Mouse (Mus musculus) midbrain, embryonic 15.5 days (tissue): ENCODE data around the gene Ms4a15. TPM values are rescaled to one million over a fixed set of nuclear protein-coding genes. Genes with fewer than 3 reads are reported as not detected.

ENCODE experiments used
- ATAC-seq: fragments of 200-750 bp; cut with Nextera tagmentation; replicated peaks from 2 replicates; pipeline ENCODE4 v1.8.0; 2017; ENCODE audit warnings: moderate TSS enrichment
- H3K27ac ChIP-seq: fragments of 300-500 bp; sonication (generic); 2 replicates; pipeline ENCODE4 v1.5.1; 2015; ENCODE audit warnings: mild to moderate bottlenecking, inconsistent platforms
- H3K27me3 ChIP-seq: fragments of 300-500 bp; sonication (generic); replicated peaks from 2 replicates; pipeline ENCODE4 v1.6.1; 2015; ENCODE audit warnings: inconsistent platforms
- H3K36me3 ChIP-seq: fragments of 300-500 bp; sonication (generic); replicated peaks from 2 replicates; pipeline ENCODE4 v1.6.1; 2015; ENCODE audit warnings: inconsistent platforms
- H3K4me1 ChIP-seq: fragments of 300-500 bp; sonication (generic); 2 replicates; pipeline ENCODE4 v1.6.1; 2015; ENCODE audit warnings: inconsistent platforms
- H3K4me2 ChIP-seq: fragments of 300-500 bp; sonication (generic); 2 replicates; pipeline ENCODE4 v1.6.1; 2015; ENCODE audit warnings: inconsistent platforms, mild to moderate bottlenecking, moderate library complexity
- H3K4me3 ChIP-seq: fragments of 300-500 bp; sonication (generic); 2 replicates; pipeline ENCODE4 v1.5.1; 2015; ENCODE audit warnings: mild to moderate bottlenecking, inconsistent platforms
- H3K9ac ChIP-seq: fragments of 300-500 bp; sonication (generic); 2 replicates; pipeline ENCODE4 v1.6.1; 2015; ENCODE audit warnings: mild to moderate bottlenecking, inconsistent platforms
- H3K9me3 ChIP-seq: fragments of 300-500 bp; sonication (generic); 2 replicates; pipeline ENCODE4 v1.6.1; 2016; ENCODE audit warnings: inconsistent platforms
- WGBS: fragments of 180-500 bp; shearing (Covaris S2); methylation state at CpG from one replicate; pipeline ENCODE4 v1.1.7; 2015; ENCODE audit warnings: mixed read lengths; 5-methylcytosine and 5-hydroxymethylcytosine counted together
- polyA plus RNA-seq: library from polyadenylated mRNA; unstranded; fragments of >200 nt; fragmentation: Nextera tagmentation; extraction: Ambion mirVana; gene quantifications from 2 replicates; pipeline ENCODE4 v1.2.1, GENCODE M21; 2015

Gene Ms4a15
- not detected in 2 replicates for polyA plus RNA-seq

- ATAC-seq, result no peak
Observed at GRCm38 (mm10) chr19:10993150-10993549, at the start of gene Ms4a15. Gene Ms4a15 (minus strand): TSS chr19:10993250.

GRCm38 (mm10) chr19:11037570-11037969 is 44.5 kb upstream of the Ms4a15 start:
- no peak for ATAC-seq
- Histone ChIP-seq H3K4me3 (no peak overlapping the region), H3K9me3 (no peaks in the 10 kb centered on the region), H3K27ac (no peak overlapping the region), H3K27me3 (no peaks in the 10 kb centered on the region), H3K36me3 (no peaks in the 10 kb centered on the region), H3K4me2 (no peak overlapping the region), H3K4me1 (no peaks in the 10 kb centered on the region), H3K9ac (no peak overlapping the region)

More at GRCm38 (mm10) chr19:10993150-10993549, at the start of gene Ms4a15:
- Histone ChIP-seq H3K9ac (no peak within 1 kb of the TSS), H3K27ac (no peak within 1 kb of the TSS), H3K4me3 (no peak within 1 kb of the TSS), H3K27me3 (no peaks in the 10 kb centered on the region), H3K4me1 (no peaks in the 10 kb centered on the region), H3K4me2 (no peak within 1 kb of the TSS), H3K9me3 (no peaks in the 10 kb centered on the region), H3K36me3 (no peaks in the 10 kb centered on the region)
- 88% methylated on average over 7 of the region's 7 CpGs for WGBS

- Histone ChIP-seq H3K36me3 (no peaks in the 10 kb centered on the region), H3K4me3 (no peak overlapping the region), H3K4me2 (no peak overlapping the region), H3K27ac (no peak overlapping the region), H3K9ac (no peak overlapping the region), H3K9me3 (no peaks in the 10 kb centered on the region), H3K4me1 (no peaks in the 10 kb centered on the region), H3K27me3 (no peaks in the 10 kb centered on the region)
- no peak for ATAC-seq
Observed at GRCm38 (mm10) chr19:11022382-11022781, 29.3 kb upstream of the Ms4a15 start.

GRCm38 (mm10) chr19:11017891-11018290 is 24.8 kb upstream of the Ms4a15 start, which contains the start of gene Ms4a18:
Gene Ms4a18 (minus strand): TSS chr19:11018031.
- H3K4me3 ChIP-seq, result no peak within 1 kb of the TSS
- H3K4me1 ChIP-seq, result no peaks in the 10 kb centered on the region
- H3K27ac ChIP-seq, result no peak within 1 kb of the TSS
- no peaks in the 10 kb centered on the region for H3K36me3 ChIP-seq
- no peaks in the 10 kb centered on the region for H3K27me3 ChIP-seq
- WGBS, result 90% methylated on average over 3 of the region's 3 CpGs
- H3K9me3 ChIP-seq, result no peaks in the 10 kb centered on the region
- no peak for ATAC-seq
- H3K4me2 ChIP-seq, result no peak within 1 kb of the TSS
- no peak within 1 kb of the TSS for H3K9ac ChIP-seq

GRCm38 (mm10) chr19:11017251-11017650 is 24.2 kb upstream of the Ms4a15 start:
- H3K36me3 ChIP-seq, result no peaks in the 10 kb centered on the region
- H3K4me1 ChIP-seq, result no peaks in the 10 kb centered on the region
- ATAC-seq, result no peak
- H3K27me3 ChIP-seq, result no peaks in the 10 kb centered on the region
- H3K9ac ChIP-seq, result no peak overlapping the region
- 79% methylated on average over 2 of the region's 2 CpGs for WGBS
- no peaks in the 10 kb centered on the region for H3K9me3 ChIP-seq
- H3K4me2 ChIP-seq, result no peak overlapping the region
- H3K4me3 ChIP-seq, result no peak overlapping the region
- H3K27ac ChIP-seq, result no peak overlapping the region

GRCm38 (mm10) chr19:11015998-11016397 is 22.9 kb upstream of the Ms4a15 start:
- ATAC-seq, result no peak
- Histone ChIP-seq H3K4me2 (no peak overlapping the region), H3K27ac (no peak overlapping the region), H3K36me3 (no peaks in the 10 kb centered on the region), H3K4me1 (no peaks in the 10 kb centered on the region), H3K9me3 (no peaks in the 10 kb centered on the region), H3K4me3 (no peak overlapping the region), H3K27me3 (no peaks in the 10 kb centered on the region), H3K9ac (no peak overlapping the region)
- 80% methylated on average over 1 of the region's 1 CpGs for WGBS

- H3K9ac ChIP-seq, result no peak overlapping the region
- ATAC-seq, result no peak
- no peak overlapping the region for H3K4me2 ChIP-seq
- no peaks in the 10 kb centered on the region for H3K36me3 ChIP-seq
- no peaks in the 10 kb centered on the region for H3K9me3 ChIP-seq
- H3K4me3 ChIP-seq, result no peak overlapping the region
- H3K27me3 ChIP-seq, result no peaks in the 10 kb centered on the region
- no peaks in the 10 kb centered on the region for H3K4me1 ChIP-seq
- H3K27ac ChIP-seq, result no peak overlapping the region
Observed at GRCm38 (mm10) chr19:11015468-11015867, 22.4 kb upstream of the Ms4a15 start.

- H3K9me3 ChIP-seq, result no peaks in the 10 kb centered on the region
- no peaks in the 10 kb centered on the region for H3K27me3 ChIP-seq
- no peak overlapping the region for H3K4me3 ChIP-seq
- no peak overlapping the region for H3K27ac ChIP-seq
- no peaks in the 10 kb centered on the region for H3K4me1 ChIP-seq
- H3K36me3 ChIP-seq, result no peaks in the 10 kb centered on the region
- no peak overlapping the region for H3K4me2 ChIP-seq
- ATAC-seq, result no peak
- no peak overlapping the region for H3K9ac ChIP-seq
Observed at GRCm38 (mm10) chr19:10991911-10992310, 1.1 kb downstream of the Ms4a15 start.

GRCm38 (mm10) chr19:10990751-10991150 is 2.3 kb downstream of the Ms4a15 start:
- no peak for ATAC-seq
- WGBS, result 71% methylated on average over 1 of the region's 1 CpGs

GRCm38 (mm10) chr19:10988563-10988962 is 4.5 kb downstream of the Ms4a15 start:
- no peak overlapping the region for H3K4me3 ChIP-seq
- H3K4me2 ChIP-seq, result no peak overlapping the region
- ATAC-seq, result no peak
- no peaks in the 10 kb centered on the region for H3K4me1 ChIP-seq
- WGBS, result 84% methylated on average over 1 of the region's 1 CpGs
- H3K27ac ChIP-seq, result no peak overlapping the region
- H3K9ac ChIP-seq, result no peak overlapping the region
- no peaks in the 10 kb centered on the region for H3K36me3 ChIP-seq
- H3K27me3 ChIP-seq, result no peaks in the 10 kb centered on the region
- H3K9me3 ChIP-seq, result no peaks in the 10 kb centered on the region

More at GRCm38 (mm10) chr19:10990751-10991150, 2.3 kb downstream of the Ms4a15 start:
- Histone ChIP-seq H3K36me3 (no peaks in the 10 kb centered on the region), H3K4me1 (no peaks in the 10 kb centered on the region), H3K9me3 (no peaks in the 10 kb centered on the region), H3K9ac (no peak overlapping the region), H3K27me3 (no peaks in the 10 kb centered on the region), H3K27ac (no peak overlapping the region), H3K4me3 (no peak overlapping the region), H3K4me2 (no peak overlapping the region)

GRCm38 (mm10) chr19:10985889-10986288 is 7.2 kb downstream of the Ms4a15 start:
- Histone ChIP-seq H3K4me3 (no peak overlapping the region), H3K4me2 (no peak overlapping the region), H3K9ac (no peak overlapping the region), H3K9me3 (no peaks in the 10 kb centered on the region), H3K27ac (no peak overlapping the region), H3K4me1 (no peaks in the 10 kb centered on the region), H3K27me3 (no peaks in the 10 kb centered on the region), H3K36me3 (no peaks in the 10 kb centered on the region)
- ATAC-seq, result no peak
- WGBS, result 92% methylated on average over 4 of the region's 4 CpGs

GRCm38 (mm10) chr19:10984551-10984950 is 8.5 kb downstream of the Ms4a15 start:
- H3K9me3 ChIP-seq, result no peaks in the 10 kb centered on the region
- 79% methylated on average over 13 of the region's 13 CpGs for WGBS
- ATAC-seq, result no peak
- H3K9ac ChIP-seq, result no peak overlapping the region
- H3K27me3 ChIP-seq, result no peaks in the 10 kb centered on the region
- no peak overlapping the region for H3K27ac ChIP-seq
- no peaks in the 10 kb centered on the region for H3K36me3 ChIP-seq
- no peak overlapping the region for H3K4me3 ChIP-seq
- H3K4me1 ChIP-seq, result 0 out of 2 replicates have a peak, but pooled peaks cover 3% of the 10 kb centered on the region
- no peak overlapping the region for H3K4me2 ChIP-seq

GRCm38 (mm10) chr19:10983146-10983545 is 9.9 kb downstream of the Ms4a15 start:
- H3K4me1 ChIP-seq, result 0 out of 2 replicates have a peak, but pooled peaks cover 6% of the 10 kb centered on the region
- ATAC-seq, result no peak
- H3K9ac ChIP-seq, result no peak overlapping the region
- no peak overlapping the region for H3K27ac ChIP-seq
- H3K4me3 ChIP-seq, result no peak overlapping the region
- 29% methylated on average over 14 of the region's 14 CpGs for WGBS
- no peaks in the 10 kb centered on the region for H3K27me3 ChIP-seq
- no peaks in the 10 kb centered on the region for H3K36me3 ChIP-seq
- no peak overlapping the region for H3K4me2 ChIP-seq
- H3K9me3 ChIP-seq, result no peaks in the 10 kb centered on the region
